Mouse (Mus musculus) intestine, embryonic 14.5 days (tissue): ENCODE data around the gene Btbd3. TPM values are rescaled to one million over a fixed set of nuclear protein-coding genes. Genes with fewer than 3 reads are reported as not detected.

ENCODE experiments used
- ATAC-seq: fragments of 200-750 bp; cut with Nextera tagmentation; replicated peaks from 2 replicates; pipeline ENCODE4 v1.8.0; 2017; ENCODE audit warnings: low read depth, moderate number of reproducible peaks, moderate TSS enrichment, moderate library complexity; ENCODE audit not compliant: low FRiP score, low TSS enrichment
- DNase-seq: peaks from one replicate; pipeline ENCODE4 v3.0.0-alpha.2; 2018; ENCODE audit warnings: low spot score
- H3K27ac ChIP-seq: fragments of 300-500 bp; sonication (generic); 2 replicates; pipeline ENCODE4 v1.5.1; 2014; ENCODE audit warnings: low read depth, mild to moderate bottlenecking, control low read depth
- H3K27me3 ChIP-seq: fragments of 300-500 bp; sonication (generic); replicated peaks from 2 replicates; pipeline ENCODE4 v1.6.1; 2014; ENCODE audit warnings: low read length, control low read depth; ENCODE audit not compliant: control insufficient read depth, insufficient read depth
- H3K36me3 ChIP-seq: fragments of 300-500 bp; sonication (generic); 2 replicates; pipeline ENCODE4 v1.6.1; 2014; ENCODE audit warnings: low read length, control low read depth; ENCODE audit not compliant: control insufficient read depth, insufficient read depth
- H3K4me1 ChIP-seq: fragments of 300-500 bp; sonication (generic); replicated peaks from 2 replicates; pipeline ENCODE4 v1.6.1; 2014; ENCODE audit warnings: low read length, control low read depth, mixed read lengths; ENCODE audit not compliant: control insufficient read depth, insufficient read depth
- H3K4me2 ChIP-seq: fragments of 300-500 bp; sonication (generic); 2 replicates; pipeline ENCODE4 v1.6.1; 2014; ENCODE audit warnings: low read length
- H3K4me3 ChIP-seq: fragments of 300-500 bp; sonication (generic); 2 replicates; pipeline ENCODE4 v1.5.1; 2014; ENCODE audit warnings: low read depth, low read length, control low read depth, mixed read lengths
- H3K9ac ChIP-seq: fragments of 300-500 bp; sonication (generic); 2 replicates; pipeline ENCODE4 v1.6.1; 2014; ENCODE audit warnings: mild to moderate bottlenecking, low read length
- H3K9me3 ChIP-seq: fragments of 300-500 bp; sonication (generic); 2 replicates; pipeline ENCODE4 v1.6.1; 2016; ENCODE audit warnings: low read length, control low read depth; ENCODE audit not compliant: control insufficient read depth
- WGBS: fragments of 180-500 bp; shearing (Covaris S2); extraction: QIAGEN DNeasy Blood & Tissue Kit; methylation state at CpG from one replicate; pipeline ENCODE4 v1.1.7; 2014; 5-methylcytosine and 5-hydroxymethylcytosine counted together
- polyA plus RNA-seq: library from polyadenylated mRNA; unstranded; fragments of >200 nt; fragmentation: Nextera tagmentation; extraction: Ambion mirVana; gene quantifications from 2 replicates; pipeline ENCODE4 v1.2.1, GENCODE M21; 2014

The Btbd3 gene
- polyA plus RNA-seq, 1 experiment from 2014 or later, result 32.4 TPM

GRCm38 (mm10) chr2:138274086-138274485 lies 17.7 kb downstream of the Btbd3 start:
- DNase-seq, result no peak
- 70% methylated on average over 5 of the region's 5 CpGs for WGBS
- no peak overlapping the region for H3K4me2 ChIP-seq
- no peak overlapping the region for H3K9ac ChIP-seq
- H3K27me3 ChIP-seq, result no peaks in the 10 kb centered on the region
- ATAC-seq, result 0 out of 2 replicates have a peak, but pooled peaks have one; percentile 41
- H3K27ac ChIP-seq, result no peak overlapping the region
- H3K4me1 ChIP-seq, result peaks cover 45% of the 10 kb centered on the region
- no peaks in the 10 kb centered on the region for H3K9me3 ChIP-seq
- H3K4me3 ChIP-seq, result no peak overlapping the region
- H3K36me3 ChIP-seq, result 0 out of 2 replicates have a peak, but pooled peaks cover 2% of the 10 kb centered on the region

- peak; percentile 75 for ATAC-seq
- DNase-seq, result peak; percentile 74
- peak overlapping the region; percentile 52 for H3K4me2 ChIP-seq
- peaks cover 14% of the 10 kb centered on the region for H3K36me3 ChIP-seq
- H3K9me3 ChIP-seq, result no peaks in the 10 kb centered on the region
- H3K4me1 ChIP-seq, result peaks cover 45% of the 10 kb centered on the region
- WGBS, result 15% methylated on average over 17 of the region's 17 CpGs
- peak overlapping the region; percentile 43 for H3K9ac ChIP-seq
- peak overlapping the region; percentile 80 for H3K27ac ChIP-seq
- H3K4me3 ChIP-seq, result peak overlapping the region; percentile 39
- no peaks in the 10 kb centered on the region for H3K27me3 ChIP-seq
Measured at GRCm38 (mm10) chr2:138277842-138278691, 21.7 kb downstream of the Btbd3 start.

GRCm38 (mm10) chr2:138278853-138279640 lies 22.7 kb downstream of the Btbd3 start:
- 53% methylated on average over 15 of the region's 15 CpGs for WGBS
- Histone ChIP-seq H3K4me1 (peaks cover 39% of the 10 kb centered on the region), H3K36me3 (peaks cover 24% of the 10 kb centered on the region), H3K4me2 (peak overlapping the region; percentile 52), H3K27ac (peak overlapping the region; percentile 80), H3K27me3 (no peaks in the 10 kb centered on the region), H3K9me3 (no peaks in the 10 kb centered on the region), H3K9ac (peak overlapping the region; percentile 43), H3K4me3 (peak overlapping the region; percentile 39)
- DNase-seq (no peak), ATAC-seq (no peak)

GRCm38 (mm10) chr2:138279641-138280040 lies 23.3 kb downstream of the Btbd3 start:
- 32% methylated on average over 11 of the region's 11 CpGs for WGBS
- no peaks in the 10 kb centered on the region for H3K27me3 ChIP-seq
- peak overlapping the region; percentile 39 for H3K4me3 ChIP-seq
- peak overlapping the region; percentile 80 for H3K27ac ChIP-seq
- H3K9ac ChIP-seq, result peak overlapping the region; percentile 43
- H3K9me3 ChIP-seq, result no peaks in the 10 kb centered on the region
- H3K4me2 ChIP-seq, result peak overlapping the region; percentile 52
- ATAC-seq, result 0 out of 2 replicates have a peak, but pooled peaks have one; percentile 28
- no peak for DNase-seq
- H3K36me3 ChIP-seq, result peaks cover 29% of the 10 kb centered on the region
- peaks cover 33% of the 10 kb centered on the region for H3K4me1 ChIP-seq

- peaks cover 33% of the 10 kb centered on the region for H3K4me1 ChIP-seq
- H3K4me3 ChIP-seq, result peak overlapping the region; percentile 39
- DNase-seq (no peak), ATAC-seq (no peak)
- H3K9me3 ChIP-seq, result no peaks in the 10 kb centered on the region
- peak overlapping the region; percentile 52 for H3K4me2 ChIP-seq
- H3K27ac ChIP-seq, result peak overlapping the region; percentile 80; the same call in 1 of the 2 replicates
- H3K9ac ChIP-seq, result peak overlapping the region; percentile 43
- peaks cover 35% of the 10 kb centered on the region for H3K36me3 ChIP-seq
- WGBS, result 50% methylated on average over 17 of the region's 17 CpGs
- no peaks in the 10 kb centered on the region for H3K27me3 ChIP-seq
Measured at GRCm38 (mm10) chr2:138280225-138280711, 23.9 kb downstream of the Btbd3 start.

GRCm38 (mm10) chr2:138281550-138282201 lies 25.3 kb downstream of the Btbd3 start:
- WGBS, result 81% methylated on average over 10 of the region's 10 CpGs
- Histone ChIP-seq H3K4me3 (no peak overlapping the region), H3K4me1 (peaks cover 20% of the 10 kb centered on the region), H3K27ac (no peak overlapping the region), H3K9ac (no peak overlapping the region), H3K9me3 (no peaks in the 10 kb centered on the region), H3K4me2 (no peak overlapping the region), H3K36me3 (peaks cover 44% of the 10 kb centered on the region), H3K27me3 (no peaks in the 10 kb centered on the region)
- ATAC-seq (no peak), DNase-seq (no peak)

- H3K9me3 ChIP-seq, result no peaks in the 10 kb centered on the region
- no peak overlapping the region for H3K4me3 ChIP-seq
- H3K36me3 ChIP-seq, result peaks cover 49% of the 10 kb centered on the region
- WGBS, result 84% methylated on average over 12 of the region's 12 CpGs
- peaks cover 6% of the 10 kb centered on the region for H3K4me1 ChIP-seq
- DNase-seq (no peak), ATAC-seq (no peak)
- no peaks in the 10 kb centered on the region for H3K27me3 ChIP-seq
- H3K27ac ChIP-seq, result no peak overlapping the region
- H3K9ac ChIP-seq, result no peak overlapping the region
- H3K4me2 ChIP-seq, result no peak overlapping the region
Measured at GRCm38 (mm10) chr2:138283372-138283771, 27.0 kb downstream of the Btbd3 start.

- H3K4me1 ChIP-seq, result peaks cover under 1% of the 10 kb centered on the region
- no peaks in the 10 kb centered on the region for H3K27me3 ChIP-seq
- H3K9ac ChIP-seq, result no peak overlapping the region
- DNase-seq (no peak), ATAC-seq (no peak)
- H3K36me3 ChIP-seq, result peaks cover 54% of the 10 kb centered on the region
- no peak overlapping the region for H3K27ac ChIP-seq
- WGBS, result 97% methylated on average over 15 of the region's 15 CpGs
- H3K9me3 ChIP-seq, result no peaks in the 10 kb centered on the region
- H3K4me3 ChIP-seq, result no peak overlapping the region
- H3K4me2 ChIP-seq, result no peak overlapping the region
Measured at GRCm38 (mm10) chr2:138283856-138284255, 27.5 kb downstream of the Btbd3 start.
